Mouse (Mus musculus): ENCODE data around the gene Tmem119.

DNA sequence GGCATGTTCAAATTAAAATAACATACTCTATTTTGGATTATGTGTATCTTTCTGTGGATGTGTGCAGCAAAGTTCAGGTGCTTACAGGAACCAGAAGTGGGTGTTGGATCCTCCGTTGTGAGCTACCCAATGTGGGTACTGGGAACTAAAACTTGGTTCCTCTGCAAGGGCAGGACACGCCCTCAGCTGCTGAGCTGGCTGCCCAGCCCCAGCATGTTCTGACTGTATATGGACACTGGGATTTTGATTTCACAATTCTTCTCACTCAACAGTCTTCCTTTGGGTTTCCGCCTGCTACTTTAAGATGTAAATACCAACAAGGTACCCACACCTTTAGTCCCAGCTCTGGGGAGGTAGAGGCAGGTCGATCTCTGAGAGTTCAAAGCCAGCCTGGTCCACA lies 40.1 kb upstream of the Tmem119 start:
- no peak for TF ChIP-seq GATA1 (IDR thresholded peaks at IDR 0.05; ENCODE audit: low read length)
- no peak for TF ChIP-seq TAL1 (IDR thresholded peaks at IDR 0.05; ENCODE audit: low read length)
